Mouse (Mus musculus): ENCODE measurements around the gene Myadml2. TPM values are rescaled to one million over a fixed set of nuclear protein-coding genes. Genes with fewer than 3 reads are reported as not detected.

Myadml2 gene
- total and polyA plus RNA-seq, 3 experiments, result 0.68 TPM; not detected in 2

- Histone ChIP-seq H3K4me2 (ENCODE audit: insufficient read depth, low read depth, poor library complexity, severe bottlenecking) (peak within 1 kb of the TSS; percentile 70), H3K4me1 (ENCODE audit: control insufficient read depth in 1 of 2, insufficient read depth in 2 of 2) (peaks cover 2 to 43% of the 10 kb centered on the region in 2 experiments; a peak in 2 of 4 replicates), H3K27ac (ENCODE audit: insufficient read depth, low read depth) (peak within 1 kb of the TSS; percentile 75), H3K9me3 (replicated peaks; ENCODE audit: low read length) (no peaks in the 10 kb centered on the region), H3K9ac (ENCODE audit: insufficient read depth, low read depth) (peak within 1 kb of the TSS; percentile 89), H3K27me3 (replicated peaks) (no peaks in the 10 kb centered on the region), H3K36me3 (replicated peaks in 1 of 2; ENCODE audit: control insufficient read depth in 1 of 2, insufficient read depth in 1 of 2, low read length in 1 of 2) (peaks cover 11 to 26% of the 10 kb centered on the region in 2 experiments), H3K79me2 (replicated peaks; ENCODE audit: control insufficient read depth, extremely low read depth, insufficient read depth, poor library complexity, severe bottlenecking) (peaks cover 4% of the 10 kb centered on the region; the same call in 1 of the 2 replicates), H3K4me3 (replicated peaks in 1 of 3; ENCODE audit: low read depth in 2 of 3, low read length in 2 of 3, poor library complexity in 1 of 3) (peak within 1 kb of the TSS; percentile 61 to 85 (median 71))
- dilution Hi-C loops (cut with MboI; ENCODE audit: extremely low pct_ligation_motif_present, extremely low pct_unique_long_range_greater_than_20kb, low sequenced_read_pairs), result no loop called here
- peak; percentile 97 for DNase-seq (ENCODE audit: extremely low read depth)
- in situ Hi-C loops (cut with MboI; ENCODE audit: low pct_ligation_motif_present, low pct_unique_long_range_greater_than_20kb, low sequenced_read_pairs), result no loop called here
- TF ChIP-seq JUND (conservative IDR thresholded peaks at IDR 0.05; ENCODE audit: low read depth, low read length) (no peak), ETS1 (conservative IDR thresholded peaks at IDR 0.05; ENCODE audit: low read depth, low read length) (peak; percentile 18; the same call in 1 of the 2 replicates), MEF2A (IDR thresholded peaks at IDR 0.05; ENCODE audit: borderline replicate concordance, low read depth, low read length) (no peak), ZKSCAN1 (IDR thresholded peaks at IDR 0.05; ENCODE audit: borderline replicate concordance, low read depth, low read length) (no peak; the same call in 1 of the 2 replicates), ZMIZ1 (IDR thresholded peaks at IDR 0.05; ENCODE audit: low read depth, low read length) (peak; percentile 81), BHLHE40 (IDR thresholded peaks at IDR 0.05; ENCODE audit: low read depth, low read length) (peak; percentile 100), RAD21 (IDR thresholded peaks at IDR 0.05; ENCODE audit: low read depth, low read length) (no peak), IRF4 (IDR thresholded peaks at IDR 0.05; ENCODE audit: low read depth, low read length) (peak; percentile 57; the same call in 1 of the 2 replicates), UBTF (IDR thresholded peaks at IDR 0.05; ENCODE audit: low read depth, low read length) (no peak; the same call in 1 of the 2 replicates), USF1 (IDR thresholded peaks at IDR 0.05; ENCODE audit: low read depth, low read length) (peak; percentile 98), CHD1 (IDR thresholded peaks at IDR 0.05; ENCODE audit: low read depth, low read length) (no peak), NRF1 (IDR thresholded peaks at IDR 0.05; ENCODE audit: low read depth, low read length) (peak; percentile 61), SMC3 (IDR thresholded peaks at IDR 0.05; ENCODE audit: low read depth, low read length) (0 out of 2 replicates have a peak, but pooled peaks have one; percentile 12), MAZ (IDR thresholded peaks at IDR 0.05; ENCODE audit: low read depth, low read length) (0 out of 2 replicates have a peak, but pooled peaks have one; percentile 8), CHD2 (IDR thresholded peaks at IDR 0.05; ENCODE audit: low read length) (0 out of 2 replicates have a peak, but pooled peaks have one; percentile 1), USF2 (conservative IDR thresholded peaks at IDR 0.05; ENCODE audit: low read depth, low read length) (peak; percentile 84), ZC3H11A (IDR thresholded peaks at IDR 0.05; ENCODE audit: low read depth, low read length) (no peak), MAFK (IDR thresholded peaks at IDR 0.05; ENCODE audit: insufficient replicate concordance, low read length) (no peak), RCOR1 (conservative IDR thresholded peaks at IDR 0.05; ENCODE audit: low read depth, low read length) (0 out of 2 replicates have a peak, but pooled peaks have one; percentile 48), CTCF (conservative IDR thresholded peaks at IDR 0.05 in 1 of 2, IDR thresholded peaks at IDR 0.05 in 1 of 2; ENCODE audit: low read depth in 2 of 2, low read length in 2 of 2) (no peak), ELF1 (IDR thresholded peaks at IDR 0.05; ENCODE audit: low read depth, low read length) (peak; percentile 95), ZNF384 (IDR thresholded peaks at IDR 0.05; ENCODE audit: low read depth, low read length) (no peak), POLR2A (IDR thresholded peaks at IDR 0.05; ENCODE audit: low read depth, low read length) (peak; percentile 87), MYC (IDR thresholded peaks at IDR 0.05; ENCODE audit: low read depth, low read length) (peak; percentile 96), MAX (IDR thresholded peaks at IDR 0.05; ENCODE audit: low read length) (peak; percentile 97), TCF12 (IDR thresholded peaks at IDR 0.05; ENCODE audit: low read depth, low read length) (peak; percentile 89), TBP (conservative IDR thresholded peaks at IDR 0.05; ENCODE audit: low read depth, low read length) (0 out of 2 replicates have a peak, but pooled peaks have one; percentile 58), GABPA (IDR thresholded peaks at IDR 0.05; ENCODE audit: insufficient replicate concordance, low read depth, low read length) (no peak), HCFC1 (IDR thresholded peaks at IDR 0.05; ENCODE audit: low read depth, low read length) (peak; percentile 81), SIN3A (IDR thresholded peaks at IDR 0.05; ENCODE audit: low read length) (peak; percentile 95), KAT2A (IDR thresholded peaks at IDR 0.05; ENCODE audit: insufficient replicate concordance, low read length) (peak; percentile 68; the same call in 1 of the 2 replicates), JUN (IDR thresholded peaks at IDR 0.05; ENCODE audit: insufficient read depth, low read depth, low read length) (no peak), MXI1 (IDR thresholded peaks at IDR 0.05; ENCODE audit: low read depth, low read length) (peak; percentile 97), EP300 (IDR thresholded peaks at IDR 0.05; ENCODE audit: low read length) (no peak), POLR2AphosphoS2 (IDR thresholded peaks at IDR 0.05; ENCODE audit: low read depth, low read length) (no peak; the same call in 1 of the 2 replicates), NELFE (IDR thresholded peaks at IDR 0.05; ENCODE audit: low read depth, low read length) (peak; percentile 88), E2F4 (IDR thresholded peaks at IDR 0.05; ENCODE audit: insufficient replicate concordance, low read depth, low read length) (0 out of 2 replicates have a peak, but pooled peaks have one; percentile 16)
Observed at GRCm38 (mm10) chr11:120672687-120673593, 25.0 kb upstream of the Myadml2 start, which contains the start of gene Aspscr1. Gene Aspscr1, plus strand, starts transcription at chr11:120672973.
